Mouse (Mus musculus) cerebellum, adult 9-11 months (tissue): Measurements from ENCODE around the gene Sox5.

Source experiments
- DNase-seq: peaks from one replicate; pipeline ENCODE4 v3.0.0; 2022

The Sox5 gene

GRCm38 (mm10) chr6:144479861-144480260 is 301.9 kb downstream of the Sox5 start:
- no peak for DNase-seq

GRCm38 (mm10) chr6:144477287-144478064 is 304.3 kb downstream of the Sox5 start:
- no peak for DNase-seq

- no peak for DNase-seq
These were observed 308.3 kb downstream of the Sox5 start for GRCm38 (mm10) chr6:144473437-144473836.

GRCm38 (mm10) chr6:144472089-144472900 is 309.5 kb downstream of the Sox5 start:
- no peak for DNase-seq

GRCm38 (mm10) chr6:144466711-144467110 is 315.1 kb downstream of the Sox5 start:
- DNase-seq: no peak

GRCm38 (mm10) chr6:144463691-144464090 is 318.1 kb downstream of the Sox5 start:
- DNase-seq: no peak

- DNase-seq: no peak
These were observed 318.5 kb downstream of the Sox5 start for GRCm38 (mm10) chr6:144463274-144463673.

GRCm38 (mm10) chr6:144459486-144459885 is 322.3 kb downstream of the Sox5 start:
- peak; percentile 79 for DNase-seq

GRCm38 (mm10) chr6:144457500-144457899 is 324.3 kb downstream of the Sox5 start:
- DNase-seq: no peak

GRCm38 (mm10) chr6:144454291-144455276 is 327.2 kb downstream of the Sox5 start:
- no peak for DNase-seq

GRCm38 (mm10) chr6:144453605-144454004 is 328.2 kb downstream of the Sox5 start:
- DNase-seq: no peak

- DNase-seq: no peak
These were observed 328.6 kb downstream of the Sox5 start for GRCm38 (mm10) chr6:144453147-144453546.

- no peak for DNase-seq
These were observed 329.4 kb downstream of the Sox5 start for GRCm38 (mm10) chr6:144452200-144452977.

GRCm38 (mm10) chr6:144451631-144452030 is 330.1 kb downstream of the Sox5 start:
- no peak for DNase-seq

- DNase-seq: no peak
These were observed 335.9 kb downstream of the Sox5 start for GRCm38 (mm10) chr6:144445761-144446373.

- DNase-seq: no peak
These were observed 337.4 kb downstream of the Sox5 start for GRCm38 (mm10) chr6:144444367-144444766.

- no peak for DNase-seq
These were observed 338.1 kb downstream of the Sox5 start for GRCm38 (mm10) chr6:144443681-144444080.

- no peak for DNase-seq
These were observed 352.5 kb downstream of the Sox5 start for GRCm38 (mm10) chr6:144429276-144429675.

- no peak for DNase-seq
These were observed 373.7 kb downstream of the Sox5 start for GRCm38 (mm10) chr6:144408030-144408429.

GRCm38 (mm10) chr6:144398115-144398514 is 383.7 kb downstream of the Sox5 start:
- no peak for DNase-seq

- no peak for DNase-seq
These were observed 388.6 kb downstream of the Sox5 start for GRCm38 (mm10) chr6:144393151-144393550.
